Mouse (Mus musculus) limb, embryonic 12.5 days (tissue): ENCODE data around the gene Mrpl41. TPM values are rescaled to one million over a fixed set of nuclear protein-coding genes. Genes with fewer than 3 reads are reported as not detected.

ENCODE experiments used
- ATAC-seq: fragments of 200-750 bp; cut with Nextera tagmentation; 2 replicates; pipeline ENCODE4 v1.8.0; 2017; ENCODE audit warnings: low read depth, moderate TSS enrichment; ENCODE audit not compliant: insufficient number of reproducible peaks, insufficient read depth, low FRiP score, low TSS enrichment
- H3K27ac ChIP-seq: fragments of 300-500 bp; sonication (generic); 2 replicates; pipeline ENCODE4 v1.5.1; 2016; ENCODE audit warnings: mild to moderate bottlenecking, moderate library complexity
- H3K27me3 ChIP-seq: fragments of 300-500 bp; sonication (generic); 2 replicates; pipeline ENCODE4 v1.6.1; 2016; ENCODE audit warnings: mild to moderate bottlenecking, moderate library complexity
- H3K36me3 ChIP-seq: fragments of 300-500 bp; sonication (generic); 2 replicates; pipeline ENCODE4 v1.6.1; 2016; ENCODE audit warnings: mild to moderate bottlenecking, moderate library complexity
- H3K4me1 ChIP-seq: fragments of 300-500 bp; sonication (generic); replicated peaks from 2 replicates; pipeline ENCODE4 v1.6.1; 2016
- H3K4me2 ChIP-seq: fragments of 300-500 bp; sonication (generic); 2 replicates; pipeline ENCODE4 v1.6.1; 2016; ENCODE audit warnings: mild to moderate bottlenecking, moderate library complexity
- H3K4me3 ChIP-seq: fragments of 300-500 bp; sonication (generic); replicated peaks from 2 replicates; pipeline ENCODE4 v1.5.1; 2016; ENCODE audit warnings: mild to moderate bottlenecking
- H3K9ac ChIP-seq: fragments of 300-500 bp; sonication (generic); replicated peaks from 2 replicates; pipeline ENCODE4 v1.6.1; 2016; ENCODE audit warnings: mild to moderate bottlenecking, moderate library complexity
- H3K9me3 ChIP-seq: fragments of 300-500 bp; sonication (generic); 2 replicates; pipeline ENCODE4 v1.6.1; 2016; ENCODE audit warnings: mild to moderate bottlenecking, moderate library complexity
- WGBS: fragments of 180-500 bp; shearing (Covaris S2); methylation state at CpG from one replicate; pipeline ENCODE4 v1.1.7; 2016; 5-methylcytosine and 5-hydroxymethylcytosine counted together
- polyA plus RNA-seq: library from polyadenylated mRNA; unstranded; fragments of >200 nt; fragmentation: Nextera tagmentation; extraction: Ambion mirVana; gene quantifications from 2 replicates; pipeline ENCODE4 v1.2.1, GENCODE M21; 2016

The Mrpl41 gene
- 132 and 147 TPM in 2 replicates for polyA plus RNA-seq

- H3K4me3 ChIP-seq, result peak within 1 kb of the TSS; percentile 74
- peak within 1 kb of the TSS; percentile 79 for H3K9ac ChIP-seq
- WGBS, result under 1% methylated on average over 64 of the region's 64 CpGs
- peak; percentile 100 for ATAC-seq
- peaks cover 33% of the 10 kb centered on the region for H3K36me3 ChIP-seq
- H3K4me2 ChIP-seq, result peak within 1 kb of the TSS; percentile 94
- H3K9me3 ChIP-seq, result no peaks in the 10 kb centered on the region
- no peaks in the 10 kb centered on the region for H3K27me3 ChIP-seq
- peak within 1 kb of the TSS; percentile 90 for H3K27ac ChIP-seq
- H3K4me1 ChIP-seq, result peaks cover 16% of the 10 kb centered on the region
These were observed at the start of gene Mrpl41 for GRCm38 (mm10) chr2:24974906-24975703. TSS of gene Mrpl41 (minus strand) at chr2:24975098.

DNA sequence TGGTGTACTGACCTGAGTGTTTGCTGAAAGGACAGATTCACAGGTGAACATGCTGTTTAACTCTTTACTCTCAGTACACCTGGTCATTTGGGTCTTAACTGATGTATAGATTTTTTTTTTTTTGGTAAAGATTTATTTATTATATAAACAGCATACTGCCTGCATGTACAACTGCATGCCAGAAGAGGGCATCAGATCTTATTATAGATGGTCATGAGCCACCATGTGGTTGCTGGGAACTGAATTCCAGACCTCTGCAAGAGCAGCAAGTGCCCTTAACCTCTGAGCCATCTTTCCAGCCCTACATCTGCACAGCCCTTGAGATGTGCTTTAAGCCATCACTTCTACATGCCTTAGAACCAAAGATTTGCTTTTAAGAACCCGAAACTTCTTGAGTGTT lies 47.8 kb upstream of the Mrpl41 start:
- H3K4me2 ChIP-seq, result no peak overlapping the region
- no peak overlapping the region for H3K9ac ChIP-seq
- H3K27ac ChIP-seq, result no peak overlapping the region
- H3K4me3 ChIP-seq, result no peak overlapping the region
- ATAC-seq, result no peak
- no peaks in the 10 kb centered on the region for H3K9me3 ChIP-seq
- WGBS, result 93% methylated on average over 1 of the region's 1 CpGs
- peaks cover 4% of the 10 kb centered on the region; the same call in 1 of the 2 replicates for H3K36me3 ChIP-seq
- H3K4me1 ChIP-seq, result no peaks in the 10 kb centered on the region
- no peaks in the 10 kb centered on the region for H3K27me3 ChIP-seq

DNA sequence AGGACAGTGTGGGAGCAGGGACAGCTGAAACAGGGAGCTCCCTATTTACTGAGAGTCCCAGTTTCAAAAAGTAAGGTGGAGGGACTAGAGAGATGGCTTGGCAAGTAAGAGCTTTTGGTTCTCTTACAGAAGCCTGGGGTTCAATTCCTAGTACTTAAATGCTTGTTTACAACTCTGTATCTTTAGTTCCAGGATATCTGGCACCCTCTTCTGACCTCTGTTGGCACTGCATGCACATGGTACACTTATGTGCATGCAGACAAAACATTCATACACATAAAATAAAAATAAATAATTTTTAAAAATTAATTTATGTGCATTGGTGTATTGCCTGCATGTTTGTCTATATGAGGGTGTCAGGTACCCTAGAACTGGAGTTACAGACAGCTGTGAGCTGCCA lies 33.4 kb upstream of the Mrpl41 start:
- no peak overlapping the region for H3K9ac ChIP-seq
- H3K27ac ChIP-seq, result no peak overlapping the region
- no peak overlapping the region for H3K4me3 ChIP-seq
- no peaks in the 10 kb centered on the region for H3K36me3 ChIP-seq
- H3K9me3 ChIP-seq, result no peaks in the 10 kb centered on the region
- H3K27me3 ChIP-seq, result no peaks in the 10 kb centered on the region
- no peaks in the 10 kb centered on the region for H3K4me1 ChIP-seq
- H3K4me2 ChIP-seq, result no peak overlapping the region
- ATAC-seq, result no peak

DNA sequence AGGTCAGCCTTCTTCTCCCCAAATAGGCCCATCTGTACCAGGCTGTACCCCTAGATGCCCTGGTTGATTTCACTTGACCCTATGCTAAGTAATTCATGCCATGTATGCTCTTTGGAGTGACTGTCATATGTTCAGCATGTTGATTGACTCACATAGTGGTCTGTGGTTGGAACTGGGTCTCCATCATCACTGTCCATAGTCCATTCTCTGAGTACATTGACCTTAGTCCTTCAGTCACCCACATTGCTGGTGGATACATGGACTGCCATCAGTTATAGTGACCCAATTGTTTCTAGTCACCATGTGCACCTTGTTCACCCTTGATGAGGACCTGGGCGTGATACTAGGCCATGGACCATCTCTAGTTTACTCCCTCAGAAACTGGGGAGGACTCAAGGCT lies 31.9 kb upstream of the Mrpl41 start:
- 86% methylated on average over 1 of the region's 1 CpGs for WGBS
- no peak for ATAC-seq
- Histone ChIP-seq H3K27me3 (no peaks in the 10 kb centered on the region), H3K4me1 (no peaks in the 10 kb centered on the region), H3K9ac (no peak overlapping the region), H3K4me2 (no peak overlapping the region), H3K36me3 (no peaks in the 10 kb centered on the region), H3K9me3 (no peaks in the 10 kb centered on the region), H3K4me3 (no peak overlapping the region), H3K27ac (no peak overlapping the region)

DNA sequence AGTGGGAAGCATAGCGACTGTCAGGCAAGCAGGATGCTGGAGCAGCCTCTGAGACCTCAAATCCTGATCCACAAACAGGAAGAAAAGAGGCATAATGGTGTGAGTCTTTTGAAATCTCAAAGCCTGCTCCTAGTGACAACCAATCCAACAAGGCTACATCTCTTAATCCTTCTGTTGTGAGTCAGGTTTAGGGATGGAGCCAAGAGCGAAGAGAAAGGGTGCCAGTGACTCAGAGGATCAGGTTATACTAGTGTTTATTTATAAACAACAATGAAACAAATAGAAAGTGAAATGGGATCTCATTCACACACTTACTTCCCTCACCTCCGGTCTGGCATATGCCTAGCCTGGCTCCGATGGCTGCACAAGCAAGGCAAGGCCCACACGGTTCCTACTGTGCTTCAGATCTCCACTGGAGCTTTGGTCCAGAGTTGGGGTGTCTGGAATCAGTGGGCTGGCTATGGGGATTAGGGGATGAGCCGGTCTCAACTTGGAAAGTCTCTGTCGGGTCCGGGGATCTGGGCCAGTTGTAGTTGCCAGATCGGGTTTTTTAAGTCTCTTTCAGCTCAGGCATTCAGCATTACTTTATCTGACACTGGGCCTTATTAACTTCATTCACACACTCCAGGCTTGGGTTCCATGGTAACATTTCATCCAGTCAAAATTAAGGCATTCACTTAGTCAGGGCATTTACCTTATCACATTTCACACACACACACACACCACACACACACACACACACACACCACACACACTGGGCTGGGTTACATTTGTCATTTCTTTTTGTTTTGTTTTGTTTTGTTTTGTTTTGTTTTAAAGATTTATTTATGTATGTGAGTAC lies 29.3 kb upstream of the Mrpl41 start:
- no peaks in the 10 kb centered on the region for H3K4me1 ChIP-seq
- H3K9me3 ChIP-seq, result no peaks in the 10 kb centered on the region
- H3K4me2 ChIP-seq, result no peak overlapping the region
- no peak overlapping the region for H3K27ac ChIP-seq
- no peak overlapping the region for H3K4me3 ChIP-seq
- WGBS, result 76% methylated on average over 9 of the region's 9 CpGs
- no peaks in the 10 kb centered on the region for H3K27me3 ChIP-seq
- no peaks in the 10 kb centered on the region for H3K36me3 ChIP-seq
- no peak overlapping the region for H3K9ac ChIP-seq
- ATAC-seq, result no peak

GRCm38 (mm10) chr2:25000544-25001235 lies 25.8 kb upstream of the Mrpl41 start:
- no peaks in the 10 kb centered on the region for H3K9me3 ChIP-seq
- no peak overlapping the region for H3K4me3 ChIP-seq
- H3K4me2 ChIP-seq, result no peak overlapping the region
- H3K9ac ChIP-seq, result no peak overlapping the region
- no peaks in the 10 kb centered on the region for H3K27me3 ChIP-seq
- no peak for ATAC-seq
- H3K36me3 ChIP-seq, result 0 out of 2 replicates have a peak, but pooled peaks cover 5% of the 10 kb centered on the region
- no peaks in the 10 kb centered on the region for H3K4me1 ChIP-seq
- WGBS, result 75% methylated on average over 3 of the region's 3 CpGs
- 0 out of 2 replicates have a peak overlapping the region, but pooled peaks have one; percentile 29 for H3K27ac ChIP-seq

GRCm38 (mm10) chr2:24996471-24996870 lies 21.6 kb upstream of the Mrpl41 start:
- Histone ChIP-seq H3K27ac (no peak overlapping the region), H3K36me3 (0 out of 2 replicates have a peak, but pooled peaks cover 5% of the 10 kb centered on the region), H3K9me3 (no peaks in the 10 kb centered on the region), H3K4me1 (no peaks in the 10 kb centered on the region), H3K27me3 (no peaks in the 10 kb centered on the region), H3K4me2 (no peak overlapping the region), H3K4me3 (no peak overlapping the region), H3K9ac (no peak overlapping the region)
- no peak for ATAC-seq
- 91% methylated on average over 2 of the region's 2 CpGs for WGBS

DNA sequence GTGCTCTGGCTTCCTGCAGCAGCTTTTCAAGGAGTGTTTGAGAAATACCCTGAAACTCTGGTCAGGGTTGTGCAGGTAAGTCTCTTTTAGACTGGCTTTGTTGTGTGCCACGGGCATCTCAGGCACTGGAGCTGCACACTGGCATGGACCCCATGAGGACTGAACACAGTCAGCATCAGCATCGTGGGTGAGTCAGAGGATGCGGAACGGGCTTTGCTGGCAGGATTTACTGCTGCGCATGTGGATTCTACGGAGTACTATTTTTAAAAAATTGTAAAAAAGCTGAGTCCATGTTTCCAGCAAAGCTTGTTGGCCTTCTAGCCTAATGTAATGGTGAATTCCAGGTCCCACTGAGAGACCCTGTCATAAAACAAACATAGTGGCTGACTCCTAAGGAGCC lies 20.4 kb upstream of the Mrpl41 start:
- Histone ChIP-seq H3K9me3 (no peaks in the 10 kb centered on the region), H3K4me3 (no peak overlapping the region), H3K4me1 (no peaks in the 10 kb centered on the region), H3K27ac (no peak overlapping the region), H3K36me3 (0 out of 2 replicates have a peak, but pooled peaks cover 5% of the 10 kb centered on the region), H3K4me2 (no peak overlapping the region), H3K9ac (no peak overlapping the region), H3K27me3 (no peaks in the 10 kb centered on the region)
- 93% methylated on average over 6 of the region's 6 CpGs for WGBS
- no peak for ATAC-seq

GRCm38 (mm10) chr2:24987762-24988161 lies 12.9 kb upstream of the Mrpl41 start:
- Histone ChIP-seq H3K4me2 (no peak overlapping the region), H3K36me3 (peaks cover 14% of the 10 kb centered on the region; the same call in 1 of the 2 replicates), H3K27ac (no peak overlapping the region), H3K9ac (no peak overlapping the region), H3K4me3 (no peak overlapping the region), H3K4me1 (no peaks in the 10 kb centered on the region), H3K27me3 (no peaks in the 10 kb centered on the region), H3K9me3 (no peaks in the 10 kb centered on the region)
- no peak for ATAC-seq
- 50% methylated on average over 2 of the region's 2 CpGs for WGBS

- H3K9ac ChIP-seq, result no peak overlapping the region
- H3K4me1 ChIP-seq, result peaks cover 16% of the 10 kb centered on the region
- peaks cover 14% of the 10 kb centered on the region for H3K36me3 ChIP-seq
- 95% methylated on average over 5 of the region's 5 CpGs for WGBS
- no peak overlapping the region for H3K4me3 ChIP-seq
- H3K27ac ChIP-seq, result no peak overlapping the region
- ATAC-seq, result no peak
- H3K9me3 ChIP-seq, result no peaks in the 10 kb centered on the region
- H3K27me3 ChIP-seq, result no peaks in the 10 kb centered on the region
- H3K4me2 ChIP-seq, result no peak overlapping the region
These were observed 2.1 kb upstream of the Mrpl41 start for GRCm38 (mm10) chr2:24976960-24977359.
